Comparison of ENCODE assay signal across 11 mouse cellular contexts in genomic region chr13:97244712-97245105, GRCm38 (mm10). TPM values are rescaled to one million over a fixed set of nuclear protein-coding genes. Genes with fewer than 3 reads are reported as not detected.
DNase-seq lines count a peak whose midpoint lies in the region; ATAC-seq lines count a peak whose summit lies in the region.
"Had no signal": no experiment of that assay in that cellular context is flagged by ENCODE, and none has a peak within 500 bp of the region (broad histone marks: within the 10 kb centered on the region; RNA-seq: fewer than 3 reads in every experiment).

No protein-coding gene starts in this region.

- peak overlapping the region; percentile 96 for H3K4me2 ChIP-seq in heart, embryonic 15.5 days
- H3K4me2 ChIP-seq in forebrain, embryonic 15.5 days (replicated peaks): peak overlapping the region; percentile 83
- peak overlapping the region; percentile 71 for H3K4me2 ChIP-seq in midbrain, embryonic 12.5 days (replicated peaks)
- H3K4me2 ChIP-seq in liver, embryonic 12.5 days: no peak overlapping the region

- ATAC-seq in heart, embryonic 15.5 days (replicated peaks; ENCODE audit: insufficient number of reproducible peaks, insufficient read depth, low FRiP score, low read depth): no peak
- no peak for ATAC-seq in forebrain, embryonic 15.5 days (replicated peaks)
- ATAC-seq in midbrain, embryonic 12.5 days (ENCODE audit: low FRiP score, low read depth): no peak
- no peak for ATAC-seq in liver, embryonic 12.5 days
- ATAC-seq: CD4-positive, CD25-positive, alpha-beta regulatory T cell, adult 4 months had no signal

- no peaks in the 10 kb centered on the region for H3K9me3 ChIP-seq in heart, embryonic 15.5 days (replicated peaks)
- H3K9me3 ChIP-seq in forebrain, embryonic 15.5 days: no peaks in the 10 kb centered on the region
- no peaks in the 10 kb centered on the region for H3K9me3 ChIP-seq in midbrain, embryonic 12.5 days
- no peaks in the 10 kb centered on the region for H3K9me3 ChIP-seq in liver, embryonic 12.5 days (replicated peaks)

- WGBS in heart, embryonic 15.5 days: 64% methylated on average over 11 of the region's 11 CpGs
- WGBS in forebrain, embryonic 15.5 days: 42% methylated on average over 11 of the region's 11 CpGs
- 51% methylated on average over 11 of the region's 11 CpGs for WGBS in midbrain, embryonic 12.5 days
- 76% methylated on average over 11 of the region's 11 CpGs for WGBS in liver, embryonic 12.5 days (ENCODE audit: insufficient replicate concordance)

- peak overlapping the region; percentile 86 for H3K4me3 ChIP-seq in heart, embryonic 15.5 days
- peak overlapping the region; percentile 96 for H3K4me3 ChIP-seq in forebrain, embryonic 15.5 days
- H3K4me3 ChIP-seq in midbrain, embryonic 12.5 days: peak overlapping the region; percentile 93
- H3K4me3 ChIP-seq in liver, embryonic 12.5 days: no peak overlapping the region

- intact Hi-C loops in heart, postnatal 36 days (cut with DNase I): loop anchor here (5.0 kb wide), 3 partner anchors 93 to 533 kb away; no protein-coding TSS in a partner anchor

- no peaks in the 10 kb centered on the region for H3K27me3 ChIP-seq in heart, embryonic 15.5 days
- no peaks in the 10 kb centered on the region for H3K27me3 ChIP-seq in forebrain, embryonic 15.5 days
- peaks cover 13% of the 10 kb centered on the region; the same call in 1 of the 2 replicates for H3K27me3 ChIP-seq in midbrain, embryonic 12.5 days
- peaks cover 21% of the 10 kb centered on the region for H3K27me3 ChIP-seq in liver, embryonic 12.5 days (replicated peaks)

- H3K9ac ChIP-seq in heart, embryonic 15.5 days: no peak overlapping the region
- peak overlapping the region; percentile 98 for H3K9ac ChIP-seq in forebrain, embryonic 15.5 days (replicated peaks)
- H3K9ac ChIP-seq in midbrain, embryonic 12.5 days (replicated peaks): 0 out of 2 replicates have a peak overlapping the region, but pooled peaks have one; percentile 96
- no peak overlapping the region for H3K9ac ChIP-seq in liver, embryonic 12.5 days

- DNase-seq in heart, postnatal 36 days: no peak
- peak; percentile 67 for DNase-seq in ZHBTc4 (ENCODE audit: low read depth, low spot score)
- DNase-seq in layer of hippocampus, postnatal 14 days (ENCODE audit: low spot score in 2 of 2): no peak
- no peak for DNase-seq in kidney, adult 18-20 months
- DNase-seq: cerebellum, adult 9-10 months; gastrocnemius, postnatal 14 days had no signal

- no peak overlapping the region for H3K27ac ChIP-seq in heart, embryonic 15.5 days
- H3K27ac ChIP-seq in forebrain, embryonic 15.5 days (replicated peaks): peak overlapping the region; percentile 99
- no peak overlapping the region for H3K27ac ChIP-seq in midbrain, embryonic 12.5 days (replicated peaks)
- no peak overlapping the region for H3K27ac ChIP-seq in liver, embryonic 12.5 days

- peaks cover 5% of the 10 kb centered on the region; the same call in 1 of the 2 replicates for H3K36me3 ChIP-seq in heart, embryonic 15.5 days
- H3K36me3 ChIP-seq in forebrain, embryonic 15.5 days: peaks cover 28% of the 10 kb centered on the region
- H3K36me3 ChIP-seq in midbrain, embryonic 12.5 days: peaks cover 40% of the 10 kb centered on the region
- peaks cover 44% of the 10 kb centered on the region for H3K36me3 ChIP-seq in liver, embryonic 12.5 days

- peaks cover 47% of the 10 kb centered on the region for H3K4me1 ChIP-seq in heart, embryonic 15.5 days (replicated peaks)
- peaks cover 77% of the 10 kb centered on the region for H3K4me1 ChIP-seq in forebrain, embryonic 15.5 days
- peaks cover 79% of the 10 kb centered on the region for H3K4me1 ChIP-seq in midbrain, embryonic 12.5 days
- peaks cover 57% of the 10 kb centered on the region for H3K4me1 ChIP-seq in liver, embryonic 12.5 days

RNA-seq across cellular contexts. Expression of gene Enc1, which starts 3.8 kb away (rescaled TPM):
- 3.8 and 4.0 TPM in 2 replicates for polyA plus RNA-seq in heart, embryonic 15.5 days (2015; fragmentation: Nextera tagmentation; extraction: Ambion mirVana)
- total RNA-seq in heart, postnatal 36 days (2021): 1 to 10 TPM; 4.7 to 8.1 TPM
- 82.4 and 103 TPM in 2 replicates for polyA plus RNA-seq in forebrain, embryonic 15.5 days (2015; fragmentation: Nextera tagmentation; extraction: Ambion mirVana)
- 21.9 and 22.0 TPM in 2 replicates for polyA plus RNA-seq in midbrain, embryonic 12.5 days (2016; fragmentation: Nextera tagmentation; extraction: Ambion mirVana)
- polyA plus RNA-seq in liver, embryonic 12.5 days (2016; fragmentation: Nextera tagmentation; extraction: Ambion mirVana): 0.92 and 0.93 TPM in 2 replicates
- 100 to 1,000 TPM; 582 to 626 TPM for total RNA-seq in layer of hippocampus, postnatal 14 days (2021)

RNA-seq across cellular contexts. Expression of gene Hexb, which starts 46.6 kb away (rescaled TPM):
- 35.1 and 46.6 TPM in 2 replicates for polyA plus RNA-seq in heart, embryonic 15.5 days (2015; fragmentation: Nextera tagmentation; extraction: Ambion mirVana)
- total RNA-seq in heart, postnatal 36 days (2021): 10 to 100 TPM; 24.8 to 28.0 TPM
- polyA plus RNA-seq in forebrain, embryonic 15.5 days (2015; fragmentation: Nextera tagmentation; extraction: Ambion mirVana): 27.5 and 34.8 TPM in 2 replicates
- polyA plus RNA-seq in midbrain, embryonic 12.5 days (2016; fragmentation: Nextera tagmentation; extraction: Ambion mirVana): 23.8 and 24.2 TPM in 2 replicates
- polyA plus RNA-seq in liver, embryonic 12.5 days (2016; fragmentation: Nextera tagmentation; extraction: Ambion mirVana): 14.1 and 15.1 TPM in 2 replicates
- 100 to 1,000 TPM; 111 to 112 TPM for total RNA-seq in layer of hippocampus, postnatal 14 days (2021)

Comparison
In these comparisons a context has a peak if more than half of its experiments do, and no peak if none do; other contexts are left out.
1. H3K9ac ChIP-seq: peak in forebrain, embryonic 15.5 days (single experiment) and midbrain, embryonic 12.5 days (single experiment); none in heart, embryonic 15.5 days (single experiment) and liver, embryonic 12.5 days (single experiment).